Mouse (Mus musculus) megakaryocyte, embryonic 14.5 days (primary cell): ENCODE data around the gene Fbxo21.

ENCODE experiments used
- FLI1 ChIP-seq: IDR thresholded peaks from 2 replicates; pipeline ENCODE4 v1.6.1; 2012; ENCODE audit warnings: low read length, inconsistent platforms, mixed read lengths
- GATA1 ChIP-seq: IDR thresholded peaks from 3 replicates; pipeline ENCODE4 v1.6.1; 2012; ENCODE audit warnings: mixed read lengths, low read length, inconsistent platforms, borderline replicate concordance

GRCm38 (mm10) chr5:118048928-118049327, 72.4 kb downstream of the Fbxo21 start:
- TF ChIP-seq GATA1 (no peak), FLI1 (no peak)
